Mouse (Mus musculus) kidney, postnatal 36 days (tissue): ENCODE data around the gene Lrrfip2.
A peak's percentile ranks its signal among the peaks of the same experiment; 100 is the strongest.

Source experiments
- DNase-seq, 2 experiments: peaks; one replicate each; pipeline ENCODE4 v3.0.0; 2021 to 2022; ENCODE audit warnings: mixed read lengths in 2 of 2

Lrrfip2 gene

DNA sequence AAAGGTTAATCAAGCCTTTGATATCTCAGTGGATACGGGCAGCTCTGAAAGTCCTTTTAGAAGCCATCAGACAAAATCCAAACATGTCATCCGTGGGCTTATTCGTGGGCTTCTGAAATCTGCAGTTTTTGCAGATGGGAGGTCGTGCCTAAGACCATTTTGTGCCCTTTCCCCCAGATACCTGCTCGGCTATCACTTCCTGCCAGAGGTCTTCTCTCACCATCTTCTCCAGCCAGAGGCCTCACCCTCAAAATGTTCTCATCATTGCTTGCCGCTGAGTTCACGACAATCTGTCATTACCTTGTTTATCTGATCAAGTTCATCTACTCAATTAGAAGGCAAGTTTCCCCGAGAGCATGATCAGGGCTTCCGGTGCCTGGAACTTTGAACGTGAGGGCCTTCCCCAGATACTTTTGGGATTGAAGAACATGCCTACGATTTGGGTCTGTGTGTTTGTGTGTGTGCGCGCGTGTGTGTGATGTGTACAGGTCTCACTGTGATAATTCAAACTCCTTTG lies at the start of gene Lrrfip2:
Lrrfip2 (plus strand) TSS at position 467 of the 517 bp plus-strand sequence.
- no peak for DNase-seq

DNA sequence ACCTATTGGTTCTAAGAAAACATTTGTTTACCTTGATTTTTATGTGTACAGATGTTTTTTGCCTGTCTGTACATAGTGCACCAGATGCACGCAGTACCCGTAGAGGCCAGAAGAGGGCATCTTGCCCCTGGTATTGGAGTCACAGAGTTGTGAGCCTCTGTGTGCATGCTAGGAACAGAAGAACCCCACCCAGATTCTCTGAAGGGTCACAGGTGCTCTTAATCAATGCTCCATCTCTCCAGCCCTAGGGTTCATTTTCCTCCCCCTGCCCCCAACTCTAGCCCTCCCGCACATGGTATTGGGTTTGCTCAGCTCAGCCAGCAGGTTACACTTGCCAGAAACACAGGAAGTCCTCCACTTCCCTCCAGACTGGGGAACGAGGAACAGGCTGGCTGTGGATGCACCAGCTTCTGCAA lies 46.8 kb upstream of the Lrrfip2 start:
- peak; percentile 52 to 82 for DNase-seq

DNA sequence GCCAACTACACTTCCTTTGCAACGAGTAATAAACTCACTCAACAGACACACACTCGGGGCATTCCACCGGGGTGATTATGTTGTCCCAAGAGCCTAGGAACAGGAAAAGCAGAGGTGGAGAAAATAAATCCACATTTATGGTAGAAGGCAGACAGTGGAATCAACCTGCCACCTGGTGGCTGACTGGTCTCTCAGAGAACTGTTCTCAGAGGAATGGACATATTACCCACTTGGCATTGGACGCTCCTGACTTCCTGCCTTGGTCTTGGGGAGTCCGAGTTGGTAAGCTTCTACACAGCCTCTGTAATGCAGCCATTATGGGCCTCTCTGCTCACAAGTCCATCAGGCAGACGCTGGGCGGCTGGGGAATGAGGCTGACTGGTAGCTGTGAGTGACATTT lies 45.2 kb upstream of the Lrrfip2 start:
- peak; percentile 64 to 84 for DNase-seq

DNA sequence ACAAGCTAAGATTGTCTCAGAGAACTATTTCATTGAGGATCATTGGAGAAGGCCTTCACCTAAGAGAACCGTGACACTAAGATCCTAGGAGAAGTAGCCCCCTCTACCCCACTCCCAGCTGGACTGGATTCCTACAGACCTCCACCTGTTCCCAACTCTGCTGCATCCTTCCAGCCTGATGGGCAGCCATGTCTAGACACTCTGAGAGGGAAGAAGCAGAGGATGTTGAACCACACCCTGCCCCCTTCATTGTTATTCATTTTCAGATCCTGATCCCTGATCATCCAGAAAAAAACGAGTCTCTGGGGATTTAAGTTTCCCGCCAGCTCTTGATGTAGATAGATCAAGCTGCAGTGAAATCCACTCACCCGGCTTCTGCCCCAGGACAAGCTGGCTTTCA lies 44.4 kb upstream of the Lrrfip2 start:
- DNase-seq, result no peak

DNA sequence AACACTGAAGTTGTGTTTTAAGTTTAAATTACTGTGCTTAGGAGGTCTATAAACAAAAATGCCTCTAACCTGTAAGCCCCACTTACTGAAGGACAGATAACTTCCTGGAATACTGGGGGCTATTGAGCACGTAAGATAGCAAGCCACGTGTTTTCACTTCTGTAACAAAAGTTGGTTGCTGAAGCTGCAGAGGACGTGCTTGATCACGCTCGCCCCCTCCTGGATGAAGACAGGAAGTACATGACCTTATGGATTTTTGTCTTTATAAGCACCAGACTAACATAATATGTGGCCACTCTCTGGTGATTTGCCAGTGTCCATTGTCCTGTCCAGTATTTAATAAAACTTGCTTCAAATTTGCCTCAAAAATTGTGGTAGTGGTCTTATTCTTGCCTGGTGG lies 39.6 kb upstream of the Lrrfip2 start:
- peak in 1 of 2 experiments; percentile 37 for DNase-seq

DNA sequence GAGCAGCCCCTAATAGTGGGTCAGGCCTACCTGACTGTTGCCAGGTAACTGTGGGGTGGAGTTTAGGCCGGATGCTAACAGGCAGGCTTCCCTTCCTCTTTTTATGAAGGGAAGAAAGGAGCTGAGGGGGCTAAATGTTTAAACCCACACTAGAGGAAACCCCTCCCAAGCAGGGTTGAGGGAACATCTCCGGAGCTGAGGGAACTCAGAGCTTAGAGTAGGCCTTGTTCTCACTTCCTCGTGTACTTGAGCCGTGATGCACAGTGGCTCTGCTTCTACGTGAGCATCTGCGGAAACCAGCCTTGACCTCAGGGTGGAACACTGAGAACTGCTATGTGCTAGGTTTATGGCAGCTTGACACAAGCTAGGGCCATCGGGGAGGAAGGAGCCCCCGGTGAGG lies 36.6 kb upstream of the Lrrfip2 start:
- DNase-seq, result no peak

DNA sequence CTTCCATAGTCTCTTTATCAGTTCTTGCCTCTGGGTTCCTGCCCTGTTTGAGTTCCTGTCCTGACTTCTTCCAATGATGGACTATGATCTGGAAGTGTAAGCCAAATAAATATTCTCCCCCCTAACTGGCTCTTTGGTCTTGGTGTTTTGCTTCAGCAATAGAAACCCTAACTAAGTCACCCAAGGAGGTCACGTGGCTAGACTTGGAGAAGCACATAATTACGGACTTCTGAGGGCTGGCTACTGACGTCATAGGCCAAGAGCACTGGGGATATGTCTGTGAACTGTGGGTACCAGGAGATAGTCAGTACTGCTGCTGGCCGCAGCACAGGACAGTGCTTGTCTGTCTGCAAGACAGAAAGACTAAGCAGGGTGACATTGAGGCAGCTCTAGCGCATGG lies 35.6 kb upstream of the Lrrfip2 start:
- DNase-seq, result no peak

DNA sequence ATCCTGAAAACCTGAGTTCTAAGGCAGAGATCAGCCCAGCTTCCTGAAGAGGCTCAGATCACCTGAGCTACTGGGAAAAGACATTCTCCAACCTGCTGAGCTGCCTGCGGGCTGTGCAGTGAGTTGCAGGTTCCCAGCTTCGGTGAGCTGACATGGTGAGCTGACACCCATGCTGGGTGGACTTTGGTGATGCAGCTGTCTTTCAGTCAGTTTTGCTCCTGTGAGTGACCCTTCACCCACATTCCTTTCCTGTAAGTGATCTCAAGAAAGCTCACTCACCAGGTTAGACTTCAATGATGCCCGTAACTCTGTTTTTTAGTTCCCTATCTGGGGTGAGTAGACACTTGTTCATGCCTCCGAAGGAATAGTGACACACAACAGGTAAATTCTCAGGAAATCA lies 32.1 kb upstream of the Lrrfip2 start:
- DNase-seq, result peak; percentile 29 to 42

DNA sequence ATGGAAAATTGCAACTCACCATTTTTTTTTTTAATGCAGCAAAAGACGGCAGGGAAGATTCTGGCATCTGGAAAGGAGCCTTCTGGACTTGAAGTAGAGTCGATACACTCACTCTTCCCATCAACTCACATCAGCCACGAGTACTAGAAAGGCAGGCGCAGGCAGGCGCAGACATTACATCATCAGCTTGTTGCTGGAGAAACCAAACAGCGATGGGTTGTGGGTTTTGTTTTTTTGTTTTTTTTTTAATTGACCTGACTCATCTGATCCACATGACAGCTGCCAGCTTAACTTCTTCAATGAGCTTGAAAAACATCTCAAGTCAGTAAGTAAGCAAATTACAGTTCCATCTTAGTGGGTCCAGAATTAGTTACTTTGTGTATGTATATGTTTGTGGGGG lies 31.3 kb upstream of the Lrrfip2 start:
- no peak for DNase-seq

DNA sequence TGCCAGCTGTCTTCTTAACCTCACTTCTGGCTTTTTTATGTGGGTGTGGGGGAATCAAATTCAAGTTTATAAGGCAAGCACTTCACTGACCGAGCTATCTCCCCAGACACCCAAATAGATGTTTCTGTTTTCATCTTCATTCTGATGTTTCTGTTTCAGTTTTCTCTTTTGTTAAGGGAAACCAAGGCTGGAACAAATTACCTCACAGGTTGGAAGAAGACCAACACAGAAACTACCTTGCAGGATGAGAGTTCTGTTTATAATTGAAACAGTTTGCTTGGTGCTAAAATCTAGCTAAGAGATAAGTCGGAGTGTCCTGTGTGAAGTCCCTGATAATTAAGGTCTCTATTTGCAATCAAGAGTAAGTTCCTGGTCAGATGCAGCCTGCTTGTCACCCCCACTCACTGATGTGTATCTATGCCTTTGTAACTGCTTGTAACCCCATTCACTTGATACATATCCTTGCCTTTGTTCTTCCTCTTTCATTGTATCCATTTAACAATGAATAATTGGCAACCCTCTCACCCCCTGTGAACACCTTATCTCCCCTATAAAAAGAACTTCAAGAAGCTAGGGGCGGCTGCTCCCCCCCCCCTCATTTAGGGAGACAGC lies 30.3 kb upstream of the Lrrfip2 start:
- no peak for DNase-seq

DNA sequence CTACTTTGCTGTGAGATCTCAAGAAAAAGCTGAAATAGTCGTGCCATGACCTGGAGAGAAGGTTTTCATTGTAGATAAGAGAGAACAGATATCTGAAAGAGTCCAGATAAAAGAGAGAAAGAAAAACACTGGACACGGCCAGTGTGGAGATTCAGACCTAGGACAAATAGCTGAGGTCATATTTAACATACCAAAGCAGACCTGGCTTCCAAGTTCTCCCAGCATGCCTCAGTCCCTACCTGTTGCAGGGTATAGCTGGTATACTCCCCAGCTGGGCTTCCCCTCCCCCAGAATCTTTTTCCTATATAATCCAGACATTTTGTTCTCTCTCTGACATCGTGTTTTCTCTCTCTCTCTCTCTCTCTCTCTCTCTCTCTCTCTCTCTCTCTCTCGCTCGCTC lies 29.4 kb upstream of the Lrrfip2 start:
- no peak for DNase-seq

DNA sequence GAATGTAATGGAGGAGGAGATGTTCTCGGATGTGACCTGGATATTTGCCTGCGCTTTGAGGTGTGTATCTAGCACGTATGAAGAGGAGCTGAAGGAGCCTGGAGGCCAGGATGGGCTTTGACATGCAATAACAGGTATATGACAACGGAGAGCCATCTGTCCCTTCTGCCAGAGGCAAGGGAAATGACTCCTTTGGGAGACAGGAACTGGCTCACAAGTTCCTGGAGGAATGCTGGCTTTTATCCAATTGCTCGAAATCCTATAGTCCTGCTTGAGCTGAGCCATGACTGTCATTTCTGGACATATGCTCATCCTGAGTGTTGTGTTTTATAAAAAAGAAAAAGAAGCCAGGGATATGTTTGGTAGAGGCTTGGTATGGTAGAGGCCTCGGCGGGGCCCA lies 28.5 kb upstream of the Lrrfip2 start:
- DNase-seq, result no peak

DNA sequence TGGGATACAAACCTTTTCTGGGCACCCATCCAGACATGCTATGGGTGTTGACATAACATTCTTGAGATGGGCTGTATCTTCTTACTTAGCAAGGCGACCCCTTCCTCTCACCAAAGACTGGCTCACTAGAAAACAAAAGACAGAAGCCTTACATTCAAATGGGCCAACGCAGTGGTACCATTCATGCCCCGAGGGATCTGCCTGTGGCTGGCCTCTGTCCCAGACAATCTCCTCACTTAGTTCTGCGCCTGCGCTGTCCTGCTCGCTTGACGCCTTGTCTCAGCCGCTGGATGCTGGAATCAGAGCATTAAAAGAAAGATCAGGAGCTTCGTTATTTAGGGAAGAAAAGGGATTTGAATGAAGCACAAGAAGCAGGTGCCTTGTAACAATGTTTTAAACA lies 24.7 kb upstream of the Lrrfip2 start:
- no peak for DNase-seq

DNA sequence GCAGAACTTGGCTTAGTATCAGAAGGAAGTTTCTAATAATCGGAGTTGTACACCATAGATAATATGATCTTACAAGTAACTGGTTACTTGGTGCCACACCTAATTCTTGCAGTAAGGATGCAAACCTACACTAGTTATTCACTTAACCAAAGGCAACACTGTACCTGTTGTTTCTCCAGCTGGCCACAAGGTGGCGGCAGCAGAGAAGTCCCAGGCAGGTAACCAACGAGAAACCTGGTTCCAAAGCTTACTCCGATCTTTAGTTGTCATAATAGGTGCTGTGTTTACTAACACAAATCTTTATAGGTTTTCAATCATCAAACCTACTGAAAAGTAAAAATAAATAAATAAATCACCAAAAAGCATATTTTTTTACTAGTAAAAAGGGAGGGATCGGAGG lies 24.3 kb upstream of the Lrrfip2 start:
- DNase-seq, result peak; percentile 77 to 83

DNA sequence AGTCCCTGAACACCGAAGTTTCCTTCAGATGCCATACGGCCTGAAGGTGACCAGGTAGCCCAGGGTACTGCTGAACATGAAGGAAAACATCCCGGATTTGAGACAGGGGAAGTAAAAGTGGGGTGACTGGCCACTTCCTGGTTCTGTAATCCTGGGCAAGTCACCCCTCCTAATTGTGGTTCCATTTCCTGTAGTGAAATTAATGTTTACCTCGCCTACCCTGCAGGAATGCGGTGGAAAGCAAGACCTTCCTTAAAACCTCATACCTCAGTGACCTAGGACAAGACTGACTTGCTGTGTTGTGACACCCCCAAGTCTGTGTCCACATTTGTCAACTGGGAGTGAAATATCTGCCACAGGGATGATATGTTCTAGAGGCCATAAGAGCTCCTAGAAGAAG lies 22.8 kb upstream of the Lrrfip2 start:
- peak in 1 of 2 experiments; percentile 25 for DNase-seq

DNA sequence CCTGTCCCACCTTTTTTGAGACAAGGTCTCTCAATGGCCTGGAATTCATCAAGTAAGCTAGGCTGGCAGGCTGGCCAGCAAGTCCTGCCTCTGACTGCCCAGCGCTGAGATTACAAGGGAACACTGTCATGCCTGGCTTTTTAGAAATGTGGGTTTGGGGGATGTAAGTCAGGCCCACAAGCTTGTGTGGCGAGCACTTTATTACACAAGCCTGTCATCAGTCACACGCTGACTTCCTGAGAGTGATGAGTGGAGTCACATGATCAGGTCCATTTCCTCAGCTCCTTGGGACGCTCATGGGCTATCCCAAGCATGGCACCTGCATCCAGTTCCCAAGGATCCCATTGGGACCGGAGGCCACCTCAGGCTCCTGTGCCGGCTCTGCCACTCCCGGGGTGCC lies 21.7 kb upstream of the Lrrfip2 start:
- no peak for DNase-seq

DNA sequence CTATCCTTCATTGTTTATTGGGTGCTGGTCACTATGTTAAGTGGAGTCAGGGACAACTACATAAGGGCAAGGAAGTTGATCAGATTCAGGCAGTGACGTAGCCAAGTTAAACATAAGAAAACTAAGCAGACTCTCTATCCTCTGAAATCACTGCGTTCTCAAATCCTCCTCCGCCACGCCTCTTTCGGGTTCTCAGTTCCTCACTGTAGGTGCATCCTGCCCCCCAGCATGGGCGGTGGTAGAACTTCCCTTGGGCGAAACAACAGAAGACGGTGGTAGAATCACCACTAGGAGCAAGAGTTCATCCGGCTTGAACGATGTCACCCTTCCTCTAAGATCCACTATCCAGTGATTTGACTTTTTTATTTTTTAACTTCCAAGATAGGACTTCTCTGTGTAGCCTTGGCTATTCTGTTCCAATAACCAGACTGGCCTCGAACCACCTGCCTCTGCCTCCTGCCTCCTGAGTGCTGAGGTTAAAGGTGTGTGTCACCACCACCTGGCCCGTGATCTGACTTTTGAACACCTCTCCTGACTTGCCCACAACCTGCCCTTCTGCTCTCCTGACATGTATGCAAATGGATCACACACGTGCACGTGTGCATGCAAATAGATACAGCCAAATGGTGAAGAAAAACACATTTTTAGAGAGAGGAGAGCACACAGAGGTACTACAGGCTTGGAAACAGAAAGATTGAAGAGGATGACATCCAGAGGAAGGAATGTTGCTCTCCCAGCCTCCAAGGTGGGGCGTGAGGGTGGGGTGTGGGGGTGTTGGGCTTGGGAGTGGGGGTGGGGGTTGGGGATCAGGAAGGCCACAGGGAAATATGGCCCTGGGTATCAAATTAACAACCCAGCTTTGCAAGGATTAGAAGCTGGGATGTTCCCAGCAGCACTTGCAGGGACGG lies 20.7 kb upstream of the Lrrfip2 start:
- no peak for DNase-seq

DNA sequence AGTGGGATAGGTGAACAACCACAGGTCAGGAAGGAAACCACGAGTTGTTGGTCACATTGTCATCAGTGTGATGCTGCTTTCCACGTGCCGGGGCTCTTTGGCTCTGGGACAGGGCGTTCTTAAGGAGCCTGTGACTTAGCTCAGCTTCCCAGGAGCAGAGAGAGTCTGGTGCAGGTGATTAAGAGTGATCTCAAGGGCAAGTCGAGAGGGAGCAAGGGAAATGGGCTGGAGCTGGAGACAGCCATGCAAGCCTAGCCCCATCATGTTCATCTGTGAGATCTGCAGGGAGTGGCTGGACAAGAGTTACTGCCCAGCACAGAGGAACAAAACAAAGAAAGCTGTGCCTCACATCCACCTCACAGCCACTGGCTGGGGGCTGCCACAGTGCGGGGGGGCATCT lies 19.8 kb upstream of the Lrrfip2 start:
- no peak for DNase-seq

DNA sequence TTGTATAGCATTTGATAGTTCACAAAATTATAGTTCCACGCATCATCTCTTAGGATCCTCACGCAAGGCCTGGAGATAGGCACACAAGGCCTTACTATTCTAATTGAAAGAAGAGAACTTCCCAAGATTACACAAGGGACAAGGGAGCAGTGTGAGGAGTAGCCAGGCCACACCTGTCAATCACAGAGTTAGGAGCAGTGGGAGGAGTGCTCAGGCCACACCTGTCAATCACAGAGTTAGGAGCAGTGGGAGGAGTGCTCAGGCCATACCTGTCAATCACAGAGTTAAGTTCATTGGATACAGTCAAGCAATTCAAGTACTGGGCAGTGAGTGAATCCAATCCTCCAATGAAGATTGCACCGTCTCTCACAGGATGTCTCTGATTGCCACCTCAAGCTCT lies 17.0 kb upstream of the Lrrfip2 start:
- no peak for DNase-seq

DNA sequence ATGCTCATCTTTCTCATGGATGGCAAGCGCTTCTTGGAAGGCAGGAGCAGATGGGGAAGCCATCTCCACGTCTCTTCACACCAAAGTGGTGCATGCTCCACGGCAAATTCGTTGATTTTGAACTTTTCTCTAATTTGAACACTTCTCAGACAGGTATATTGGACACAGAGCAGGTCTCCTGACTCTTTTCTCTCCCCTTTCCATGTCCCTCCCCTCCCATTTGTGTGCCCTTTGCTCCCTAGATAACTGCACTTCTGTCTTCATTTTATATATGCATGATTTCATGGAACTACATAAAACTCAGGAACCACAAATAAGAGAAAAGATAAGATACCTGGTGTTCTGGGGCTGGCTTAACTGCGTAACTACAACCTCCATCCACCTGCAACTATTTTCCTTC lies 14.1 kb upstream of the Lrrfip2 start:
- no peak for DNase-seq

DNA sequence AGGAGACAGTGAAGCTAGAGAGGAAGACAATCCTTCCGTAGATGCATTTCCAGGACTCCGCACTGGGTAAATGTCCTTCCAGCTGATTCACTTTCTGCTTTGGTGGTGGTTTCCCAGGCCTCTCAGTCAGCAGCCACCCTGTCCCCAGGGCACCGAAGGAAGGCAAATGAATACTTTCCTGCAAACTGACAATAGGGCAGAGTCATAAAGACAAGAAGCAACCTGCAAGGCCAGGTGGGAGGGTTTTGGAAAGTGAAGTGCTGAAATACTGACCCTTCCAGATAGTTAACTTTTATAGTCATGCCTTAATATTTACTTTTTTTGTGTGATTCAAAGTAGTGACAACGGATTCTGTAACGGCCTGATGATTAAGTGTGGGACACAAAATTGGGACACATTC lies 13.5 kb upstream of the Lrrfip2 start:
- no peak for DNase-seq

DNA sequence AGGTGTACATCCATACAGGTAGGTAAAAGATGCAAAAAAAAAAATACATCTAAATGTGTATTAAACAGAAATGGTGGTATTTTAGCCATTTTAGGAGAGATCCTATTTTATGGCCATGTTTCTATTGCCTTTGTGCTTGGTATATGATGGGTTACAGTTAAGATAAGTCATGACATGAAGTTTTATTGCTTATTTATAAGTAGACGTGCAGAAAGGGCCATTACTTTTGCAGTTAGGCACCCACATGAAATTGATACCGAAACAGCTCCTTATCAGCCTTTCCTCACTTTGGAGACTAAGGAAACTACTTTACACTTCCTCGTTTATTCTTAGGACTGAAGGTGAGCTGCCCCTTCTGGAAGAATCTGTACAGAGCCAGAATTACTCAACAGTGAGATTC lies 9.5 kb upstream of the Lrrfip2 start:
- no peak for DNase-seq

DNA sequence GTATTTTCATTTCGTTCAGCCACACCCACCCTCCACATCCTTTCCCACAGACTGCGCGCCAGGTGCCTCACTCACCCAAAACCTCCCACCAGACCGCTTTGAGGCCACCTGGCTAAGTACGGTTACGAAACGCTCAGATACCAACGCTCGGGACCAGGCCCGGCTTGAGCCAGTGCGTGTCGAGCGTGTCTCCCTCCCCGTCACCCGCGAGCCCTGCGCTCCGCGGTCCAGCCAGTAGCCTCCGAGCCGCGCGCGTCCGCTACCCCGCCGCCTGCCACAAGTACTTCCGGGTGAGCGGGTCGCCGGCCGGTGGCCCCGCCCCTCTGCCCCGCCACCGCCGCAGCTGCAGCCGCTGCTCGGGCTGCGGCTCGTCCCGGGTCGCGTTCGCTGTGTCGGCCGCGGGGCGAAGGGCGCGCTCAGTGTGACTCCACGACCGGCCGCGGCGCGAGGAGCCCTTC lies 431 bp downstream of the Lrrfip2 start:
- DNase-seq, result peak; percentile 90 to 95

DNA sequence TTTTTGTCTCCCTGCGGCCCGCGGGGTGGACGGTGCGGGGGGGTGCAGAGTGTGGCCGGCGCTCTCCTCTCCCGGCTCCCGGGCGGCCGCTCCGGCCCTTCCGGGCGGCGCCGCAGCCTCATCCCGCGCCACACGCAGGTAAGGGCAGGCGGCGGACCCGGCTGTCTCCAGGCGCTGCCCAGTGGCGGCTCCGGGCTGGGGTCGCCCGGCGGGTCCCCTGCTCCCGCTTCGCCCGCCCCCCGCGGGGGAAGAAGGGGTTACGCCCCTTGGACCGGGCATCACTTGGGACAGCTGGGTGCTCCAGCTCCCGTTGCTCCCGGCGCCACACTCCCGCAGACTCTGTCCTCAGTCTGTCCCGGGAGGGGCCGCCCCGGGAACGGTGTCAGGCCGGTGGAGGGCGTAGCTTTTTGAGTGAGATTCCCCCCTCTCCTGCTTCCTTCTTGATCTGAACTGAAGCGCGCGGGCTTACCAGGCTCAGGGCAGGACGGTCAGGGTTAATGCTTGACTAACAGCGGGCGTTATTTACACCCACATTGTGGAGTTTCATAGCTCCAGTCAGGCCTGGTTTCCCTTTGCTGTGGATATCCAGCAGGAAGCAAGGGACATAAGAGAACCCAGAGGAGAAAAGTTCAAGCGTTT lies 979 bp downstream of the Lrrfip2 start:
- peak; percentile 75 to 83 for DNase-seq
